12 mouse cellular contexts compared by ENCODE assay signal in the genomic region with DNA sequence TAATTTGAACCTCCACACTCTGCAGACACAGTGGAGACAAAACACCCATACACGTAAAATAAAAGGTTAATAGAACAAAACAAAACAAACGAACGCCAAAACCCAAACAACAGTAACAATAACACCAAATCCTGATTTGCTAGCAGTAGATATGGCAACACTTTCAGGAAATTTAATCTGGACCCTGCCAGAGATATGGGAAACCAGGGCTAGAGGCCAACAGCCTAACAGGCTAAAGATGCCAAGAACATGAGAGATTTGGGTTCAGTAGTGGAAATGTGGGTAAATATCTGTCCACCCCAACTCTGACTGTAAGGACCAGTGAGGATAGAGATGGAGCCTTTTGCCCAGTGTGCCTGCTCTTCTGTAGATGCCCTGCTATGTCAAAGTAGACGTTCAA. TPM values are rescaled to one million over a fixed set of nuclear protein-coding genes. Genes with fewer than 3 reads are reported as not detected.
DNase-seq lines count a peak whose midpoint lies in the region; ATAC-seq lines count a peak whose summit lies in the region.
"Had no signal": no experiment of that assay in that cellular context is flagged by ENCODE, and none has a peak within 500 bp of the region (broad histone marks: within the 10 kb centered on the region; RNA-seq: fewer than 3 reads in every experiment).

No protein-coding gene starts in this region.

- H3K9me3 ChIP-seq in heart, embryonic 11.5 days (replicated peaks; ENCODE audit: control insufficient read depth, low read length) = no peaks in the 10 kb centered on the region
- H3K9me3 ChIP-seq in lung, embryonic 15.5 days = no peaks in the 10 kb centered on the region
- H3K9me3 ChIP-seq in hindbrain, embryonic 15.5 days = no peaks in the 10 kb centered on the region
- H3K9me3 ChIP-seq in neural tube, embryonic 13.5 days = no peaks in the 10 kb centered on the region

- H3K4me2 ChIP-seq in heart, embryonic 11.5 days = peak overlapping the region; percentile 92
- peak overlapping the region; percentile 96 for H3K4me2 ChIP-seq in lung, embryonic 15.5 days
- H3K4me2 ChIP-seq in hindbrain, embryonic 15.5 days = peak overlapping the region; percentile 85
- peak overlapping the region; percentile 81; the same call in 1 of the 2 replicates for H3K4me2 ChIP-seq in neural tube, embryonic 13.5 days

- no peak for DNase-seq in heart, postnatal 36 days
- no peak for DNase-seq in lung, postnatal 14 days
- no peak for DNase-seq in layer of hippocampus, adult 8-10 months (ENCODE audit: low spot score in 2 of 2)

- intact Hi-C loops in heart, postnatal 36 days (cut with DNase I) = loop anchor here (2.0 to 5.0 kb wide), 2 partner anchors 35 to 129 kb away; no protein-coding TSS in a partner anchor

- WGBS in heart, embryonic 11.5 days (ENCODE audit: insufficient replicate concordance) = 48% methylated on average over 4 of the region's 4 CpGs
- 42% methylated on average over 4 of the region's 4 CpGs for WGBS in lung, embryonic 15.5 days
- whole genome bisulfite sequencing in hindbrain, embryonic 15.5 days = 61% methylated on average over 4 of the region's 4 CpGs
- WGBS in neural tube, embryonic 13.5 days = 59% methylated on average over 4 of the region's 4 CpGs

- H3K4me3 ChIP-seq in heart, embryonic 11.5 days (ENCODE audit: low read depth, low read length) = no peak overlapping the region
- 0 out of 2 replicates have a peak overlapping the region, but pooled peaks have one; percentile 69 for H3K4me3 ChIP-seq in lung, embryonic 15.5 days
- H3K4me3 ChIP-seq in hindbrain, embryonic 15.5 days = no peak overlapping the region
- H3K4me3 ChIP-seq in neural tube, embryonic 13.5 days = no peak overlapping the region

- H3K27me3 ChIP-seq in heart, embryonic 11.5 days (ENCODE audit: control insufficient read depth, insufficient read depth, low read length) = no peaks in the 10 kb centered on the region
- no peaks in the 10 kb centered on the region for H3K27me3 ChIP-seq in lung, embryonic 15.5 days
- H3K27me3 ChIP-seq in hindbrain, embryonic 15.5 days = peaks cover 4% of the 10 kb centered on the region; the same call in 1 of the 2 replicates
- peaks cover 9% of the 10 kb centered on the region; the same call in 1 of the 2 replicates for H3K27me3 ChIP-seq in neural tube, embryonic 13.5 days

- H3K9ac ChIP-seq in heart, embryonic 11.5 days (ENCODE audit: low read depth, low read length) = no peak overlapping the region
- H3K9ac ChIP-seq in lung, embryonic 15.5 days = no peak overlapping the region
- H3K9ac ChIP-seq in hindbrain, embryonic 15.5 days = no peak overlapping the region
- no peak overlapping the region for H3K9ac ChIP-seq in neural tube, embryonic 13.5 days

- H3K36me3 ChIP-seq in heart, embryonic 11.5 days (ENCODE audit: control insufficient read depth, insufficient read depth, low read length) = no peaks in the 10 kb centered on the region
- no peaks in the 10 kb centered on the region for H3K36me3 ChIP-seq in lung, embryonic 15.5 days
- H3K36me3 ChIP-seq in hindbrain, embryonic 15.5 days = no peaks in the 10 kb centered on the region
- no peaks in the 10 kb centered on the region for H3K36me3 ChIP-seq in neural tube, embryonic 13.5 days

- no peak overlapping the region for H3K27ac ChIP-seq in heart, embryonic 11.5 days (ENCODE audit: low read depth, low read length)
- no peak overlapping the region for H3K27ac ChIP-seq in lung, embryonic 15.5 days
- no peak overlapping the region for H3K27ac ChIP-seq in hindbrain, embryonic 15.5 days (replicated peaks)
- no peak overlapping the region for H3K27ac ChIP-seq in neural tube, embryonic 13.5 days (replicated peaks)

- no peak for ATAC-seq in heart, embryonic 11.5 days (replicated peaks; ENCODE audit: insufficient number of reproducible peaks, low FRiP score, low TSS enrichment)
- no peak for ATAC-seq in lung, embryonic 15.5 days (ENCODE audit: borderline replicate concordance, extremely low read depth, low FRiP score, low TSS enrichment)
- ATAC-seq in hindbrain, embryonic 15.5 days (ENCODE audit: low FRiP score, low read depth) = no peak
- no peak for ATAC-seq in neural tube, embryonic 13.5 days (ENCODE audit: low read depth)
- ATAC-seq in erythroid progenitor cell, adult 5-6 weeks (replicated peaks; ENCODE audit: low FRiP score, poor library complexity, severe bottlenecking) = no peak

- H3K4me1 ChIP-seq in heart, embryonic 11.5 days (ENCODE audit: control insufficient read depth, insufficient read depth, low read length) = no peaks in the 10 kb centered on the region; the same call in 1 of the 2 replicates
- peaks cover 16% of the 10 kb centered on the region for H3K4me1 ChIP-seq in lung, embryonic 15.5 days
- peaks cover 16% of the 10 kb centered on the region for H3K4me1 ChIP-seq in hindbrain, embryonic 15.5 days (replicated peaks)
- H3K4me1 ChIP-seq in neural tube, embryonic 13.5 days (replicated peaks) = peaks cover 18% of the 10 kb centered on the region

RNA-seq across cellular contexts. Expression of a gene that starts 3.4 kb away (rescaled TPM):
- 0.13 TPM in 1 of 2 replicates, not detected in the other for polyA plus RNA-seq in heart, embryonic 11.5 days (2014; fragmentation: Nextera tagmentation; extraction: Ambion mirVana)
- not detected for total RNA-seq in heart, postnatal 36 days (2021)
- polyA plus RNA-seq in lung, embryonic 15.5 days (2015; fragmentation: Nextera tagmentation; extraction: Ambion mirVana) = 0.16 TPM in 1 of 2 replicates, not detected in the other
- not detected in 2 replicates for polyA plus RNA-seq in hindbrain, embryonic 15.5 days (2015; fragmentation: Nextera tagmentation; extraction: Ambion mirVana)
- 0.15 TPM in 1 of 2 replicates, not detected in the other for polyA plus RNA-seq in neural tube, embryonic 13.5 days (2015; fragmentation: Nextera tagmentation; extraction: Ambion mirVana)
- not detected for total RNA-seq in layer of hippocampus, adult 8-10 months (2022)
- not detected in 2 replicates for total RNA-seq in erythroid progenitor cell, adult 5-6 weeks (2015; ENCODE audit: low replicate concordance)
- not detected in 2 replicates for total RNA-seq in erythroid progenitor cell, adult 5-6 weeks (2017; ENCODE audit: low replicate concordance)
- total RNA-seq: gastrocnemius, adult 2 months; layer of hippocampus, postnatal 14 days; monocyte, adult 5-6 weeks had no signal
- polyA plus RNA-seq: lung, embryonic 16.5 days had no signal

RNA-seq across cellular contexts. Expression of a gene that starts 52.1 kb away (rescaled TPM):
- polyA plus RNA-seq in heart, embryonic 11.5 days (2014; fragmentation: Nextera tagmentation; extraction: Ambion mirVana) = 43.2 and 55.1 TPM in 2 replicates
- 10 to 100 TPM; 27.5 to 32.3 TPM for total RNA-seq in heart, postnatal 36 days (2021)
- polyA plus RNA-seq in lung, embryonic 15.5 days (2015; fragmentation: Nextera tagmentation; extraction: Ambion mirVana) = 78.0 and 80.1 TPM in 2 replicates
- 60.5 and 66.2 TPM in 2 replicates for polyA plus RNA-seq in hindbrain, embryonic 15.5 days (2015; fragmentation: Nextera tagmentation; extraction: Ambion mirVana)
- polyA plus RNA-seq in neural tube, embryonic 13.5 days (2015; fragmentation: Nextera tagmentation; extraction: Ambion mirVana) = 58.3 and 60.7 TPM in 2 replicates
- 10 to 100 TPM; 73.3 to 86.4 (median 84.0) TPM for total RNA-seq in layer of hippocampus, adult 8-10 months (2022)
- 94.3 and 127 TPM in 2 replicates for total RNA-seq in erythroid progenitor cell, adult 5-6 weeks (2015; ENCODE audit: low replicate concordance)
- total RNA-seq in erythroid progenitor cell, adult 5-6 weeks (2017; ENCODE audit: low replicate concordance) = 72.6 and 81.2 TPM in 2 replicates
